Mouse (Mus musculus): ENCODE measurements around the gene Pfkp. TPM values are rescaled to one million over a fixed set of nuclear protein-coding genes. Genes with fewer than 3 reads are reported as not detected.

Gene Pfkp
- total and polyA plus RNA-seq, 3 experiments, result 53.3 to 175 TPM; not detected in 1

GRCm38 (mm10) chr13:6630660-6631059 lies 17.9 kb downstream of the Pfkp start:
- H3K36me3 ChIP-seq (ENCODE audit: control insufficient read depth in 1 of 2, insufficient read depth in 2 of 2, low read length in 2 of 2), result peaks cover 7 to 44% of the 10 kb centered on the region in 2 experiments
- TF ChIP-seq NRF1 (IDR thresholded peaks at IDR 0.05; ENCODE audit: insufficient read depth, low read depth, low read length, poor library complexity, severe bottlenecking) (no peak), NELFE (IDR thresholded peaks at IDR 0.05; ENCODE audit: low read depth, low read length) (no peak), ZKSCAN1 (IDR thresholded peaks at IDR 0.05; ENCODE audit: low read depth, low read length) (no peak), ZMIZ1 (IDR thresholded peaks at IDR 0.05; ENCODE audit: low read depth, low read length) (no peak), CTCF (IDR thresholded peaks at IDR 0.05 in 2 of 3, conservative IDR thresholded peaks at IDR 0.05 in 1 of 3; ENCODE audit: control insufficient read depth in 1 of 3, insufficient read depth in 1 of 3, low read depth in 2 of 3, low read length in 3 of 3, poor library complexity in 1 of 3, severe bottlenecking in 1 of 3) (no peak)
- H3K4me3 ChIP-seq (ENCODE audit: control insufficient read depth in 1 of 2, insufficient read depth in 1 of 2, low read depth in 2 of 2, low read length in 2 of 2), result no peak overlapping the region
- H3K9me3 ChIP-seq (replicated peaks; ENCODE audit: insufficient read depth, low read length), result no peaks in the 10 kb centered on the region
- H3K9ac ChIP-seq (ENCODE audit: control insufficient read depth, low read depth, low read length, poor library complexity, severe bottlenecking), result no peak overlapping the region
- DNase-seq (ENCODE audit: low read depth, low spot score), result no peak
- peaks cover 21 to 30% of the 10 kb centered on the region in 2 experiments for H3K4me1 ChIP-seq (ENCODE audit: control insufficient read depth in 1 of 2, insufficient read depth in 2 of 2, low read length in 2 of 2)
- no peaks in the 10 kb centered on the region for H3K27me3 ChIP-seq (ENCODE audit: control insufficient read depth in 1 of 2, insufficient read depth in 2 of 2, low read length in 2 of 2)
- H3K79me2 ChIP-seq (ENCODE audit: control insufficient read depth, insufficient read depth, low read length, poor library complexity), result peaks cover 16% of the 10 kb centered on the region
- no peak overlapping the region for H3K27ac ChIP-seq (ENCODE audit: control insufficient read depth, low read depth, low read length)

DNA sequence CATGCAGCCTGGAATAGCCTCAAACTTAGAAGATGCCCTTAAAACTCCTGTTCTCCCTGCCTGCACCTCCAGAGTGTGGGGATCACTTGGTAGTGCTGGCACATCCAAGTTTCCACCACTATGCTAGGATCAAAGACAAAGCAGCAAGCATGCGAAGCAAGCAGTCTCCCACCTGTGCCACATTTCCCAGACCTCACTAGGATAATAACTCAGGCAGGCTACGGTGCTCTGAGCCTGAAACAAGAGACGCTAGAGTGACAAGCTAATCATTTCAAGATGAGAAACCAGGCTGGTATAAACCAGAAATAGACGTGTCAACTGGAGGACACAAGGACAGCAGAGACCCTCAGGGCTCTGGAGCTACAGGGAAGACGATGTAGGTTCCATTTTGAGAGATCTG lies 18.6 kb downstream of the Pfkp start:
- H3K9me3 ChIP-seq (replicated peaks; ENCODE audit: insufficient read depth, low read length), result no peaks in the 10 kb centered on the region
- TF ChIP-seq ZKSCAN1 (IDR thresholded peaks at IDR 0.05; ENCODE audit: low read depth, low read length), result no peak
- TF ChIP-seq SIN3A (IDR thresholded peaks at IDR 0.05; ENCODE audit: low read length), result no peak
- TF ChIP-seq MAFK (IDR thresholded peaks at IDR 0.05; ENCODE audit: borderline replicate concordance, low read depth, low read length), result no peak
- TF ChIP-seq MYB (IDR thresholded peaks at IDR 0.05; ENCODE audit: low read depth, low read length), result no peak
- no peak for TF ChIP-seq MEF2A (IDR thresholded peaks at IDR 0.05; ENCODE audit: extremely low read depth, insufficient replicate concordance, low read depth, low read length, poor library complexity, severe bottlenecking)
- TF ChIP-seq NRF1 (IDR thresholded peaks at IDR 0.05; ENCODE audit: insufficient read depth, low read depth, low read length, poor library complexity, severe bottlenecking), result no peak
- TF ChIP-seq ZC3H11A (IDR thresholded peaks at IDR 0.05; ENCODE audit: low read depth, low read length), result no peak
- no peak for TF ChIP-seq JUND (IDR thresholded peaks at IDR 0.05; ENCODE audit: low read depth, low read length)
- TF ChIP-seq NELFE (IDR thresholded peaks at IDR 0.05; ENCODE audit: low read depth, low read length), result no peak
- TF ChIP-seq MYC (IDR thresholded peaks at IDR 0.05; ENCODE audit: low read depth, low read length), result no peak
- no peak for TF ChIP-seq SMC3 (IDR thresholded peaks at IDR 0.05; ENCODE audit: low read depth, low read length)
- TF ChIP-seq CHD1 (IDR thresholded peaks at IDR 0.05; ENCODE audit: low read depth, low read length), result no peak
- no peak for TF ChIP-seq UBTF (IDR thresholded peaks at IDR 0.05; ENCODE audit: borderline replicate concordance, insufficient read depth, low read depth, low read length)
- TF ChIP-seq POLR2AphosphoS5 (IDR thresholded peaks at IDR 0.05; ENCODE audit: borderline replicate concordance, low read depth, low read length), result no peak
- no peak for TF ChIP-seq EP300 (IDR thresholded peaks at IDR 0.05; ENCODE audit: low read depth in 1 of 2, low read length in 2 of 2)
- no peak for TF ChIP-seq USF2 (IDR thresholded peaks at IDR 0.05; ENCODE audit: borderline replicate concordance in 1 of 2, insufficient read depth in 1 of 2, low read depth in 1 of 2, low read length in 2 of 2)
- no peak for TF ChIP-seq CTCF (IDR thresholded peaks at IDR 0.05 in 2 of 3, conservative IDR thresholded peaks at IDR 0.05 in 1 of 3; ENCODE audit: control insufficient read depth in 1 of 3, insufficient read depth in 1 of 3, low read depth in 2 of 3, low read length in 3 of 3, poor library complexity in 1 of 3, severe bottlenecking in 1 of 3)
- TF ChIP-seq HCFC1 (IDR thresholded peaks at IDR 0.05; ENCODE audit: low read depth, low read length), result no peak
- no peak overlapping the region for H3K4me3 ChIP-seq (ENCODE audit: control insufficient read depth in 1 of 2, insufficient read depth in 1 of 2, low read depth in 2 of 2, low read length in 2 of 2)
- DNase-seq (ENCODE audit: low read depth, low spot score), result no peak
- peaks cover 16% of the 10 kb centered on the region for H3K79me2 ChIP-seq (ENCODE audit: control insufficient read depth, insufficient read depth, low read length, poor library complexity)
- H3K27ac ChIP-seq (ENCODE audit: control insufficient read depth, low read depth, low read length), result no peak overlapping the region
- peaks cover 21 to 24% of the 10 kb centered on the region in 2 experiments for H3K4me1 ChIP-seq (ENCODE audit: control insufficient read depth in 1 of 2, insufficient read depth in 2 of 2, low read length in 2 of 2)
- no peak overlapping the region for H3K9ac ChIP-seq (ENCODE audit: control insufficient read depth, low read depth, low read length, poor library complexity, severe bottlenecking)
- H3K36me3 ChIP-seq (ENCODE audit: control insufficient read depth in 1 of 2, insufficient read depth in 2 of 2, low read length in 2 of 2), result peaks cover 9 to 36% of the 10 kb centered on the region in 2 experiments
- no peaks in the 10 kb centered on the region for H3K27me3 ChIP-seq (ENCODE audit: control insufficient read depth in 1 of 2, insufficient read depth in 2 of 2, low read length in 2 of 2)
